Mouse (Mus musculus) ES-E14 (cell line): ENCODE measurements around the gene Rrbp1.

Experiments used
- CHD2 ChIP-seq: IDR thresholded peaks from 2 replicates; pipeline ENCODE4 v1.6.1; 2014; ENCODE audit warnings: mild to moderate bottlenecking, low read depth, low read length, inconsistent platforms
- HCFC1 ChIP-seq: IDR thresholded peaks from 2 replicates; pipeline ENCODE4 v1.6.1; 2012; ENCODE audit warnings: low read length, inconsistent platforms, borderline replicate concordance; ENCODE audit not compliant: insufficient read depth
- MAFK ChIP-seq: IDR thresholded peaks from 2 replicates; pipeline ENCODE4 v1.6.1; 2014; ENCODE audit warnings: mild to moderate bottlenecking, low read depth, low read length, inconsistent platforms; ENCODE audit not compliant: insufficient read depth
- ZNF384 ChIP-seq: IDR thresholded peaks from 2 replicates; pipeline ENCODE4 v1.6.1; 2012; ENCODE audit warnings: low read depth, low read length, inconsistent platforms

DNA sequence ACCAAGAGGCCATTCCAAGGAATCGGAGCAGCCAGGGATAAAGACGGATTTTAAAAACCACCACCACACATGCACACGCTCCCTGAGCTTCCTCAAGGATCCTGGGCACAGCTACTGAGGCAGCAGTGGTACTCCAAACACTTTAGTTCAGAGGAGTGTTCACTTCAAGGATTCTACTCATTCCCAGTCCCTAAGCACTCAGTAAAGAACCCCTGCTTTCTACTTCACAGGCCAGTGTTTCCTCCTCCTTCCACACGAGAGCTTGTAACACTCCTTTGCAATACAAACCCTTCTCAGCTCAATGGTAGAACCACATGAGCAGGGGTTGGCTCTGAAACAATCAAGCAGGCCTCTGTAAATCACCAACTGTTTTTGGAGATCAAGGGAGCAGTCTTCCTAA, 28.9 kb downstream of the Rrbp1 start:
- no peak for TF ChIP-seq MAFK
- no peak for TF ChIP-seq HCFC1
- TF ChIP-seq ZNF384 = no peak
- TF ChIP-seq CHD2 = no peak
